Mouse (Mus musculus) forebrain, embryonic 14.5 days (tissue): ENCODE results near the gene Rap1gap2. TPM values are rescaled to one million over a fixed set of nuclear protein-coding genes. Genes with fewer than 3 reads are reported as not detected.

Experiments used
- ATAC-seq: fragments of 200-750 bp; cut with Nextera tagmentation; 2 replicates; pipeline ENCODE4 v1.8.0; 2017; ENCODE audit warnings: mild to moderate bottlenecking, moderate library complexity
- DNase-seq: peaks from one replicate; pipeline ENCODE4 v3.0.0-alpha.2; 2015; ENCODE audit warnings: low spot score
- H3K27ac ChIP-seq: fragments of 300-500 bp; sonication (generic); 2 replicates; pipeline ENCODE4 v1.5.1; 2014; ENCODE audit warnings: low read depth, mild to moderate bottlenecking, control low read depth, low read length, moderate library complexity
- H3K27me3 ChIP-seq: fragments of 300-500 bp; sonication (generic); replicated peaks from 2 replicates; pipeline ENCODE4 v1.6.1; 2014; ENCODE audit warnings: low read length, control low read depth, mixed read lengths; ENCODE audit not compliant: control insufficient read depth, insufficient read depth
- H3K36me3 ChIP-seq: fragments of 300-500 bp; sonication (generic); 2 replicates; pipeline ENCODE4 v1.6.1; 2014; ENCODE audit warnings: low read length, control low read depth; ENCODE audit not compliant: control insufficient read depth, insufficient read depth
- H3K4me1 ChIP-seq: fragments of 300-500 bp; sonication (generic); 2 replicates; pipeline ENCODE4 v1.6.1; 2014; ENCODE audit warnings: antibody characterized with exemption, low read length, control low read depth; ENCODE audit not compliant: control insufficient read depth, insufficient read depth
- H3K4me2 ChIP-seq: fragments of 300-500 bp; sonication (generic); 2 replicates; pipeline ENCODE4 v1.6.1; 2014; ENCODE audit warnings: mild to moderate bottlenecking, control low read depth, low read length
- H3K4me3 ChIP-seq: fragments of 300-500 bp; sonication (generic); 2 replicates; pipeline ENCODE4 v1.5.1; 2014; ENCODE audit warnings: low read depth, low read length, control low read depth
- H3K9ac ChIP-seq: fragments of 300-500 bp; sonication (generic); 2 replicates; pipeline ENCODE4 v1.6.1; 2014; ENCODE audit warnings: mild to moderate bottlenecking, low read length, control low read depth, moderate library complexity
- H3K9me3 ChIP-seq: fragments of 300-500 bp; sonication (generic); replicated peaks from 2 replicates; pipeline ENCODE4 v1.6.1; 2016; ENCODE audit warnings: low read length, control low read depth, mixed read lengths; ENCODE audit not compliant: control insufficient read depth
- WGBS: fragments of 180-500 bp; shearing (Covaris S2); extraction: QIAGEN DNeasy Blood & Tissue Kit; methylation state at CpG from one replicate; pipeline ENCODE4 v1.1.7; 2014; 5-methylcytosine and 5-hydroxymethylcytosine counted together
- polyA plus RNA-seq: library from polyadenylated mRNA; unstranded; fragments of >200 nt; fragmentation: Nextera tagmentation; extraction: Ambion mirVana; gene quantifications from 2 replicates; pipeline ENCODE4 v1.2.1, GENCODE M21; 2014

Rap1gap2 gene
- polyA plus RNA-seq, 1 experiment from 2014 or later = 5.1 TPM

DNA sequence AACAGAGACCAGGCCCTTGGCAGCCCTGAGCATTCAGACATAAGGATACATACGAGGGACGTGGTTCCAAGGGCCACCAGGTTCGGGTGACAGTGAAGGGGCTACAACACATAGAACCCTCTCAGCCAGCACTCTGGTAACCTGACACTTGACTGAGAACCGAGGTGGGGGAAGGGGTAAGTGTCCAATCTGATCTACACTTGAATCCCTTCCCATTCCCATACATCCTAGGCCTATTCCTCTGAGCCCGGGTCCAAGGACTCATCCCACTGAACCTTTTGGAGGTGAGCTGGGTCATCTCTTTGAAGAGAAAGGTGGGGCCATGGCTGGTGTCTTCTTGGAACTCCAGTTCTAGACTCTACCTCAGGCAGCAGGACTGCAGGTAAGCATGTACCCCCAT, 647 bp downstream of the Rap1gap2 start:
- Histone ChIP-seq H3K27me3 (peaks cover 32% of the 10 kb centered on the region), H3K4me2 (no peak overlapping the region; the same call in 1 of the 2 replicates), H3K36me3 (no peaks in the 10 kb centered on the region), H3K9ac (no peak overlapping the region), H3K27ac (no peak overlapping the region), H3K4me1 (no peaks in the 10 kb centered on the region), H3K4me3 (no peak overlapping the region), H3K9me3 (no peaks in the 10 kb centered on the region)
- no peak for ATAC-seq
- WGBS = 26% methylated on average over 5 of the region's 5 CpGs
- DNase-seq = no peak

DNA sequence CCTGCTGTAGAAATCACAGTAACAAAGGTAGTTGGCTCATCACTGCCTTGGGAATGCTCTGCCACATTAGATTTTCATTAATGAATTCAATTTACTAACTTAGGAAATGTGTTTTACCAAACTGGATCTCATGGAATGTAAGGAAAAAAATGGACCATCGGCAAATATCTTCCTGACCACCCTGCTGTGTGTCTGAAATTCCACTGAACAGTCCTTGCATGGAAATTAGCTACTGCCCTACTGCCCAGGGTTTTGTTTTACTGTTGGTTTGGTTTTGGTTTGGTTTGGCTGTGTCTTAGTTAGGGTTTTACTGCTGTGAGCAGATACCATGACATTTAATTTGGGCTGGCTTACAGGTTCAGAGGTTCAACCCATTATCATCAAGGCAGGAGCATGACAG, 8.4 kb downstream of the Rap1gap2 start:
- Histone ChIP-seq H3K4me3 (no peak overlapping the region), H3K4me2 (no peak overlapping the region), H3K27ac (no peak overlapping the region), H3K4me1 (no peaks in the 10 kb centered on the region), H3K9ac (no peak overlapping the region), H3K27me3 (no peaks in the 10 kb centered on the region), H3K36me3 (no peaks in the 10 kb centered on the region), H3K9me3 (no peaks in the 10 kb centered on the region)
- no peak for ATAC-seq
- no peak for DNase-seq
- 88% methylated on average over 1 of the region's 1 CpGs for WGBS

DNA sequence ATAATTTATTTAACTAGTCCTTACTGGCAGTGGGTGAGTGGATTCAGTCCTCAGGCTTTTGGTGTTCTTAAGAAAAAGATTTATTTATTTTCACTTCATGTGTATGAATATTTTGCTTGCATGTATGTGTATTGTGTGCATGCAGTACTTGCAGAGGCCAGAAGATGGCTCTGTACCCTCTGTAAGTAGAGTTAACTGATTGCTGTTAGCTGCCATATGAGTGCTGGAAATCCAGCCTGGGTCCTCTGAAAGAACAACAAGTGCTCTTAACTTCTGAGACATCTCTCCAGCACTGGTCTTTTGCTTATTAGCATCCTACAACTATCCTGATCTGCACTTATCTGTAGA, 12.8 kb downstream of the Rap1gap2 start:
- no peak overlapping the region for H3K4me3 ChIP-seq
- no peak overlapping the region for H3K27ac ChIP-seq
- no peaks in the 10 kb centered on the region for H3K36me3 ChIP-seq
- ATAC-seq (no peak), DNase-seq (no peak)
- no peak overlapping the region for H3K4me2 ChIP-seq
- no peaks in the 10 kb centered on the region for H3K27me3 ChIP-seq
- H3K9me3 ChIP-seq = no peaks in the 10 kb centered on the region
- no peak overlapping the region for H3K9ac ChIP-seq
- no peaks in the 10 kb centered on the region for H3K4me1 ChIP-seq

DNA sequence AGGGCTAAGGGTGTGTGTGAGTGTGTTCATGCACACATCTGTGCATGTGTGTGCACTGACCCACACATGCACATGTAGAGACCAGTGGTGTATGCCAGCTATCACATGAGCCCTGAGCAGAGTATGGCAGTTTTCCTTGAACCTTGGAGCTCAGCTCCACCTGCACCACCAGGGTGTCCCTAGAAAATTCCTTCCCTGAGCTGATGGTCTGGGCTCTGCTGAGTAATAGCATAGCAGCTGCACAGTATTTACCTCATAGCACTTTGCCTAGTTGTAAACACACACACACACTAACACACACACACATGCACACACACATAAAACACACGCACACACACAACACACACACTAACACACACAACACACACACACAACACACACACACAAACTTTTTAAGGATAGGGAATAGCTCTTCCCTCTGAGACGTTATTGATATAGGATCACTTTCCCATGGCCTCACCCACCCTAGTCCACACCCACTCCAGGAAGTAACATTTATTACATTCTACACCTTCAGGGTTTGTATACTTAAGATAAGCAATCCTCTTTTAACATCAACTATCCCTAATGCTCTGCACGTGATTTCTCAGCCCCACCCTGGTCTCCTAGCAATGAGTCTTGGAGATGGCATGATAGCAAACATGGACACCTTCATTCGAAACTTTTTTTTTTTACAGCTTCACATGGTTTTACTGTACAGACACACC, 13.3 kb downstream of the Rap1gap2 start:
- H3K27me3 ChIP-seq = no peaks in the 10 kb centered on the region; the same call in 1 of the 2 replicates
- no peak for ATAC-seq
- DNase-seq = no peak
- H3K4me1 ChIP-seq = no peaks in the 10 kb centered on the region
- H3K36me3 ChIP-seq = no peaks in the 10 kb centered on the region
- WGBS = 82% methylated on average over 4 of the region's 4 CpGs
- H3K9ac ChIP-seq = no peak overlapping the region
- H3K4me2 ChIP-seq = no peak overlapping the region
- no peak overlapping the region for H3K27ac ChIP-seq
- no peaks in the 10 kb centered on the region for H3K9me3 ChIP-seq
- no peak overlapping the region for H3K4me3 ChIP-seq

DNA sequence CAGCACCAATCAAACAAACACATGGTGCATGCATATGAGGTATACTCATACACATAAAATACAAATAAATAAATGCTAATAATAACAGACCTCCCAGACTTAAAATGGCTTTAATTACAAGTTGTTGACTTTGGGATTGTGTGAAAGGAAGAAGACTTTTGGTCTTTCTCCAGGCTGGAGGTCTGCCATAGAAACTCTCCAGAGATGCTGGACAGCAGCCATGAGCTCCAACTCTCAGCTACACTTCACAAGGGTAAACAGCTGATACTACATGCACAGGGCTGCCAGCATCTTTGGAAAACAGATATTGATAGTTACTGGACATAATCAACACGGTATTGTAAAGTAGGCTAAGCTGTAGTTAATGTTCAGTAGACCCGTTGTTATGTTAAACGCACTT, 18.5 kb downstream of the Rap1gap2 start:
- H3K27me3 ChIP-seq = peaks cover 37% of the 10 kb centered on the region
- no peaks in the 10 kb centered on the region for H3K36me3 ChIP-seq
- WGBS = 81% methylated on average over 3 of the region's 3 CpGs
- H3K4me2 ChIP-seq = no peak overlapping the region
- H3K9ac ChIP-seq = no peak overlapping the region
- ATAC-seq (no peak), DNase-seq (no peak)
- no peak overlapping the region for H3K4me3 ChIP-seq
- no peaks in the 10 kb centered on the region for H3K4me1 ChIP-seq
- no peak overlapping the region for H3K27ac ChIP-seq
- no peaks in the 10 kb centered on the region for H3K9me3 ChIP-seq

DNA sequence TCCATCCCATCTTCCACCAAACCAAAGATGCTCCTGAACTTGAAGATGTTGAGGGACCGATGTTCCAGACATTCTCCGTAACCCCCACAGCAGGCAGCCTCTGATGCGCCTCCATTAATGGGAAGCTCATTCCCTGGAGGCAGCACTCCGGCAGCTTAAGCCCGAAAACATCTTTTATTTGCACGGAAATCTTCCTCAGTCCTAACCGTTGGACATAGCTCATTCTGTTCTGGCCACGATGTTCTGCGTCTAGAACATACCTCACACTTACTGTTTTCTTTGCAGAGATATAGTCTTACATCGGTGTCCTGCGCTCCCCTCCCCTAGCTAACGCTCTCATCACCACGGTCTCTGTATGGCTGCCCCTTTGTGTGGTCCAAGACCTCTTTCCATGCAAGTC, 20.0 kb downstream of the Rap1gap2 start:
- no peak for ATAC-seq
- DNase-seq = no peak
- 34% methylated on average over 13 of the region's 13 CpGs for WGBS
- Histone ChIP-seq H3K36me3 (no peaks in the 10 kb centered on the region), H3K4me1 (no peaks in the 10 kb centered on the region), H3K4me2 (peak overlapping the region; percentile 56), H3K9ac (peak overlapping the region; percentile 63), H3K9me3 (no peaks in the 10 kb centered on the region), H3K27me3 (peaks cover 37% of the 10 kb centered on the region), H3K27ac (peak overlapping the region; percentile 63; the same call in 1 of the 2 replicates), H3K4me3 (peak overlapping the region; percentile 43)

DNA sequence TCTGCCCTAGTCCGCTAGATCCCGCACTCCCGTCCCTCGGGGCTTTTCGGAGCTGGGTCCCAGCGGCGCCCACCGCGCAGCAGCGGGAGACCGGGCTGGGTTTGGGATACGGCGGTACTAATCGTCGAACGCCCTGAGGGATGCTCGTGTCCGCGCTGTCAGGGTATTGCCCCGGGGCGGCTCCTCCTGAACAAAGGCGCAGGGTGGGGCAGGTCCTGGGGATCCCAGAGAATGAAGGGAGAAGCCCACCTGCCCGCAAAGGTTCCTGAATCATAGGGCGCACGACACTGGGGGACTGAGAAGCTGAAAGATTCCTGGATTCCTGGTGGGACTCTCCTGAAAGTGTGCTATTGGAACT, 20.5 kb downstream of the Rap1gap2 start:
- H3K4me2 ChIP-seq = peak overlapping the region; percentile 56
- DNase-seq = no peak
- no peaks in the 10 kb centered on the region for H3K9me3 ChIP-seq
- peaks cover 37% of the 10 kb centered on the region for H3K27me3 ChIP-seq
- H3K4me1 ChIP-seq = no peaks in the 10 kb centered on the region
- WGBS = under 1% methylated on average over 25 of the region's 25 CpGs
- H3K4me3 ChIP-seq = peak overlapping the region; percentile 43
- no peaks in the 10 kb centered on the region for H3K36me3 ChIP-seq
- peak overlapping the region; percentile 63 for H3K27ac ChIP-seq
- peak overlapping the region; percentile 63 for H3K9ac ChIP-seq
- no peak; the same call in 1 of the 2 replicates for ATAC-seq

DNA sequence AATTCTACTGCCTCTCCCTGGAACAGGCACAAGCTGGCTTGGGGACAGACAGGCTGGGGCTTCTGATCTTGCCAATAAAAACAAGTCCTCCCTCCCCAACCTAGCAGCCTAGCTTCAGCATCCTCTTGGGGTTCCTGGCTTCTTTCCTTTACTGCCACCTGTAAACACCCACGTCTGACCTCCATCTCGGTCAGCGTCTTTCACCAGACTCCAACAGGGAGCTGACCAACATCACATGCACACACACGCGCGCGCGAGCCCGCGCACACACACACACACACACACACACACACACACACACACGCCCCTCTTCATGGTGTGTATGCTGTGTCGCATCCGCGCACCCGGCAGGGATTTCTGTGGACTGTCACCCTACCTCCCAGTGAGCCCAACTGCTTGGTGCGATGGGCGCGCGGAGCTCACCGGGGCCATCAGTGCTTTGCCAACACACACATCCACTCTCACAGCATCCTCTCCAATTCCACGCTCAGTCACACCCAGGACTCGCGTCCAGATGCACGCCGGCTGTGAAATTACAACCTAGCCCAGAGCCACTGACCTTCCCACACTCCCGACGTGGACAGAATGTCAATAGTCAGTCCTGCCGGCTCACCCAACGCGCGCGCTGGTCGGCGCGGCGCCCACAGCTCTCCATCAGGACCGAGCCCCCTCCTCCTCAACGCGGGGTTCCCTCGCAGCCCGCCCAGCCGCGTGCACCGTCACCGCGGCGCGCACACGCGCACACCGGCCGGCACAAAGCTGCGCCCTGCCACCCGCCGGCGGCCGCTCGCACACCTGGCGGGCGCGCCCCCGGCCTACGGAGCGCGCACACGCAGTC, 21.1 kb downstream of the Rap1gap2 start:
- H3K36me3 ChIP-seq = no peaks in the 10 kb centered on the region
- no peaks in the 10 kb centered on the region for H3K9me3 ChIP-seq
- peaks cover 37% of the 10 kb centered on the region for H3K27me3 ChIP-seq
- ATAC-seq (peak; percentile 90), DNase-seq (peak; percentile 76)
- peak overlapping the region; percentile 56 for H3K4me2 ChIP-seq
- peak overlapping the region; percentile 63 for H3K9ac ChIP-seq
- WGBS = under 1% methylated on average over 63 of the region's 66 CpGs
- H3K27ac ChIP-seq = peak overlapping the region; percentile 63
- H3K4me1 ChIP-seq = no peaks in the 10 kb centered on the region
- H3K4me3 ChIP-seq = peak overlapping the region; percentile 43

DNA sequence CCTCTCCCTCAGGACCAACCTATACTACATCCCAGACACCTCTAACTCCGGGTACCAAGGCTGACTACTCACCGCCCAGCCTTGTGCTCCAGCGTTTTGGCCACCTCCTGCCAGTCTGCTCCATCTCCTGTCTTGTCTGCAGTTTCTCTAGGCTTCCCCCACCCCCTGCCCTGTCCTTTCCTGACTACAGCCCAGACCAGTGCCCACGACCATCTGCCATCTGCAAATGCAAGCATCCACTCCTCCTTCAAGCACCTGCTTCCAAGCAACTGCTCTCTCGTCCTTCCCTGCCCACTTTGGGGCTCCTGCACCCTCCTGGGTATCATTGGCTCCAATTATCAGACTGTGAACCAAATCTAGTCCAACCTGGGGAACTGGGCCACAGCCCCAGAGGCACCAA, 24.3 kb downstream of the Rap1gap2 start:
- no peak overlapping the region for H3K4me3 ChIP-seq
- H3K27me3 ChIP-seq = peaks cover 32% of the 10 kb centered on the region
- H3K27ac ChIP-seq = no peak overlapping the region
- no peaks in the 10 kb centered on the region for H3K4me1 ChIP-seq
- DNase-seq = no peak
- H3K9ac ChIP-seq = no peak overlapping the region
- H3K9me3 ChIP-seq = no peaks in the 10 kb centered on the region
- WGBS = 68% methylated on average over 5 of the region's 5 CpGs
- H3K36me3 ChIP-seq = no peaks in the 10 kb centered on the region
- no peak for ATAC-seq
- H3K4me2 ChIP-seq = no peak overlapping the region
